Mouse (Mus musculus) cerebellum, adult 2 months (tissue): ENCODE data around the gene Preb.

ENCODE experiments used
- CTCF ChIP-seq: fragments of 200-500 bp; IDR thresholded peaks from 2 replicates; pipeline ENCODE4 v1.5.1; 2011; ENCODE audit warnings: low read depth, mild to moderate bottlenecking, control low read depth, low read length, moderate library complexity, borderline replicate concordance; ENCODE audit not compliant: insufficient read depth
- POLR2A ChIP-seq: fragments of 200-500 bp; IDR thresholded peaks from 2 replicates; pipeline ENCODE4 v1.6.1; 2011; ENCODE audit warnings: low read length, control low read depth, borderline replicate concordance; ENCODE audit not compliant: insufficient read depth

DNA sequence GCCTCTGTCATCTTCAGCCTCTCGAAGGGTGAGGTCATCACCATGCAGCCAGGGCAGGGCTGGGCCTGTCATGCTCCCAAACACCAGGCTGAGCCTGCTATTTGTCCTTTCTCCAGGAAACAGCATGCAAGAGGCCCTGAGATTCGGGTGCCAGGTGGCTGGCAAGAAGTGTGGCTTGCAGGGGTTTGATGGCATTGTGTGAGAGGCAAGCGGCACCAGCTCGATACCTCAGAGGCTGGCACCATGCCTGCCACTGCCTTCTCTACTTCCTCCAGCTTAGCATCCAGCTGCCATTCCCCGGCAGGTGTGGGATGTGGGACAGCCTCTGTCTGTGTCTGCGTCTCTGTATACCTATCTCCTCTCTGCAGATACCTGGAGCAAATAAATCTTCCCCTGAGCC is 29.3 kb downstream of the Preb start:
- TF ChIP-seq CTCF (no peak), POLR2A (no peak)
